14 mouse cellular contexts compared by ENCODE assay signal in genomic region chr7:143190911-143191310, GRCm38 (mm10).
"Had no signal": no experiment of that assay in that cellular context is flagged by ENCODE, and none has a peak within 500 bp of the region (broad histone marks: within the 10 kb centered on the region; RNA-seq: fewer than 3 reads in every experiment).

No protein-coding gene starts in this region.

- H3K4me2 ChIP-seq: kidney, embryonic 15.5 days; limb, embryonic 12.5 days; liver, embryonic 13.5 days; lung, embryonic 15.5 days; midbrain, embryonic 13.5 days had no signal

- H3K27ac ChIP-seq: kidney, embryonic 15.5 days; limb, embryonic 12.5 days; liver, embryonic 13.5 days; lung, embryonic 15.5 days; macrophage; midbrain, embryonic 13.5 days had no signal

- H3K4me3 ChIP-seq: kidney, embryonic 15.5 days; limb, embryonic 12.5 days; liver, embryonic 13.5 days; lung, embryonic 15.5 days; megakaryocyte, embryonic 14.5 days; midbrain, embryonic 13.5 days had no signal

- H3K9ac ChIP-seq: kidney, embryonic 15.5 days; limb, embryonic 12.5 days; liver, embryonic 13.5 days; liver, postnatal 0 days; lung, embryonic 15.5 days; midbrain, embryonic 13.5 days had no signal

- H3K36me3 ChIP-seq: kidney, embryonic 15.5 days; limb, embryonic 12.5 days; liver, embryonic 13.5 days; lung, embryonic 15.5 days; midbrain, embryonic 13.5 days had no signal

- DNase-seq: kidney, postnatal 25 days; liver; liver, embryonic 13.5 days; lung, postnatal 14 days; thymus, adult 18-20 months; thymus, postnatal 14 days had no signal

- H3K27me3 ChIP-seq: kidney, embryonic 15.5 days; limb, embryonic 12.5 days; liver, embryonic 13.5 days; lung, embryonic 15.5 days; midbrain, embryonic 13.5 days had no signal

- H3K4me1 ChIP-seq: kidney, embryonic 15.5 days; liver, embryonic 13.5 days; megakaryocyte, embryonic 14.5 days had no signal

- H3K9me3 ChIP-seq: kidney, embryonic 15.5 days; limb, embryonic 12.5 days; liver, embryonic 13.5 days; lung, embryonic 15.5 days; megakaryocyte, embryonic 14.5 days; midbrain, embryonic 13.5 days had no signal

- ATAC-seq: intestine, postnatal 0 days; midbrain, embryonic 13.5 days had no signal
